Comparison of ENCODE assay signal across 25 mouse cellular contexts in the genomic region with DNA sequence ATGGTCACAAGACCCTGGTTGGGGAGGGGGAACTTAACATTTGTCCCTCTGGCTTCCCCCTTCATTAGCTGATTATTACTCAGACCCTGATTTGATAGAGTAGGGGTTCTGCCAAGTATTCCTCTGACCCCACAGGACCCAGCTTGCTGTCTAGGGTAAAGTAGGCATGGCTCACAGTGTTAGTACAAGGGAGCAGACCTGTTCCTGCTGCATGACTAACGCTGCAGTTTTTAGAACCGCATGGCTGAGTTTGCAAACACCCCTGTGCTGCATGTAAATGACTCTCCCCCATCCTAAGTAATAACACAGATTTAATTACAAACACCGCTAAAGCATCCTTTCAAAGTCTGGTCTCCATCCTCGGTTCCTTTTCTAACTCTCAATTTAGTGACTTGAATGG.
DNase-seq lines count a peak whose midpoint lies in the region; ATAC-seq and TF ChIP-seq lines count a peak whose summit lies in the region.
"Had no signal": no experiment of that assay in that cellular context is flagged by ENCODE, and none has a peak within 500 bp of the region (broad histone marks: within the 10 kb centered on the region; RNA-seq: fewer than 3 reads in every experiment).

No protein-coding gene starts in this region.

- H3K27ac ChIP-seq in layer of hippocampus, adult 2 months = peak overlapping the region; percentile 7; the same call in 1 of the 2 replicates
- H3K27ac ChIP-seq in limb, embryonic 10.5 days = no peak overlapping the region
- H3K27ac ChIP-seq: embryonic facial prominence, embryonic 10.5 days; embryonic facial prominence, embryonic 12.5 days; forebrain, embryonic 13.5 days; forebrain, embryonic 15.5 days had no signal

- no peaks in the 10 kb centered on the region for H3K36me3 ChIP-seq in limb, embryonic 10.5 days
- H3K36me3 ChIP-seq: embryonic facial prominence, embryonic 10.5 days; embryonic facial prominence, embryonic 12.5 days; forebrain, embryonic 15.5 days; G1E had no signal

- TF ChIP-seq CTCF in layer of hippocampus, adult 2 months (conservative IDR thresholded peaks at IDR 0.05) = no peak

- no peaks in the 10 kb centered on the region for H3K27me3 ChIP-seq in limb, embryonic 10.5 days (ENCODE audit: low read depth, poor library complexity, severe bottlenecking)
- H3K27me3 ChIP-seq: CH12.LX; embryonic facial prominence, embryonic 12.5 days; forebrain, embryonic 13.5 days; forebrain, embryonic 15.5 days; Patski had no signal

- peak; percentile 62; the same call in 1 of the 2 replicates for ATAC-seq in frontal cortex, adult (ENCODE audit: low TSS enrichment)
- ATAC-seq: activated CD4-positive, CD25-positive, alpha-beta regulatory T cell, adult 4 months; CD4-positive, CD25-positive, alpha-beta regulatory T cell, adult 4 months; forebrain, embryonic 13.5 days; forebrain, embryonic 15.5 days; forebrain, postnatal 0 days; Patski had no signal

- DNase-seq in frontal cortex, postnatal 36 days (ENCODE audit: low spot score in 2 of 2) = no peak
- no peak for DNase-seq in layer of hippocampus, adult 2 months (ENCODE audit: low spot score in 2 of 2)
- no peak for DNase-seq in layer of hippocampus, postnatal 25 days (ENCODE audit: extremely low spot score in 1 of 2, low spot score in 1 of 2)
- peak; percentile 59 for DNase-seq in brain, adult 2 months (ENCODE audit: low read depth, low spot score)
- DNase-seq in limb, embryonic 10.5 days (ENCODE audit: low spot score) = no peak
- DNase-seq: adrenal gland, adult 8-10 months; adrenal gland, postnatal 14 days; adrenal gland, postnatal 36 days; B cell, adult 2 months; cerebellum, adult 11-12 months; cerebellum, adult 2 months; cerebellum, adult 9-10 months; cerebellum, postnatal 10 days; cerebellum, postnatal 25 days; forebrain, postnatal 0 days had no signal

- no peaks in the 10 kb centered on the region for H3K4me1 ChIP-seq in limb, embryonic 10.5 days
- H3K4me1 ChIP-seq: embryonic facial prominence, embryonic 10.5 days; embryonic facial prominence, embryonic 12.5 days; forebrain, embryonic 13.5 days; forebrain, embryonic 15.5 days had no signal

- no peak overlapping the region for H3K4me3 ChIP-seq in layer of hippocampus, adult 2 months
- no peak overlapping the region for H3K4me3 ChIP-seq in limb, embryonic 10.5 days
- H3K4me3 ChIP-seq: embryonic facial prominence, embryonic 10.5 days; embryonic facial prominence, embryonic 12.5 days; forebrain, embryonic 13.5 days; forebrain, embryonic 15.5 days had no signal

- 75% methylated on average over 4 of the region's 4 CpGs for whole genome bisulfite sequencing in limb, embryonic 10.5 days

- no peaks in the 10 kb centered on the region for H3K9me3 ChIP-seq in limb, embryonic 10.5 days (replicated peaks)
- H3K9me3 ChIP-seq: embryonic facial prominence, embryonic 10.5 days; embryonic facial prominence, embryonic 12.5 days; forebrain, embryonic 13.5 days; forebrain, embryonic 15.5 days had no signal
